Mouse (Mus musculus): ENCODE results near the gene Flnb.

Gene Flnb

DNA sequence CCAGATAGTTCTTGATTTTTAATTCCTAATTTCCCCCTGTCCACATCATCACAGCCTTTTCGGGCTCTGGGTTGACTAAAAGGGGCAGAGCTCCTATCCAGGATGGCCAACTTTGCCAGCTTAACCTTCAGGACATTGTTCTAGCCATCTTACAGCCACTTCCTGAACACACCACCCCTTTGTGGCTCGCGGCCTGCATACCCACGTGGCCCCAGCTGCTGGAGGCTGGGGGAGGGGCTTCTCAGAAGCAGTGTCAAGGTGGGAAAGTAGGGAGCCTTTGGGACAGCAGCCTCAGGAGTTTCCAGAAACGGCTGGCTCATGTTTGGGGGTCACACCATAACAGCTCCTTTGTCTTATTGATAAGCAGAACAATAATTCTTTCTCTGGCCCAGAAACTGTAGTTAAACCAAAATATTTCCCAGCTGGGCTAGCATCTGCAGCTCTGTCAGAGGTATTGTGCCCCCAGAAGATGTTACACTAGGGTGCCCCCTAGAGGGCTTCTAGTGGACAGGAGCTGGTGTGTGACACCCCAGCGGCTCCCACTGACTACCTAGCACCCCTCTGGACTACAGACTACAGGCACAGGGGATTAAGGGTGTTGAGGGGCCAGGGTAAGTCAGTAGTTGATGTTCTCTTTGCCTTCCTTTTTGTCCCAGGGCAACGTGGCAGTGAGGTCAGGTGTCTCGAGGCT, 126.7 kb downstream of the Flnb start:
- peak; percentile 53 for DNase-seq (ENCODE audit: low read depth)

DNA sequence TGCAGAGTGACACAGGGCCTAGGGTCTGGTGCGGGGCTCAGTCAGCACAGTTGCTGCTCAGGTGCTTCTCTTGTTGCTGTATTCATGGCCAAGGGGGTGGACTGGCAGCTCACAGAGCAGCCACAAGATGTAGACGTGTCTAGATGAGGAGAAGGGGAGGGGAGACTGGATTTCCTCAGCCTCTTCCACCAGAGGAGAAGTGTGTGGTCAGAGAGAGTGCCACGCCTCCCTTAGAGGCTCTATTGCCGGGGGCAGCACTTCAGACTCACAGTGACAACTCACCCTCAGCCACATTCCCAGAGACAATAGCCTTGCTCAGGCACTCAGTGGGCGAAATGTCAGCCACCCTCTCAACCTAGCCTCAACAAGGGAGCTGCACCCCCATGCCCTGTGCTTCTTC, 127.5 kb downstream of the Flnb start:
- no peak for DNase-seq (ENCODE audit: low read depth)

DNA sequence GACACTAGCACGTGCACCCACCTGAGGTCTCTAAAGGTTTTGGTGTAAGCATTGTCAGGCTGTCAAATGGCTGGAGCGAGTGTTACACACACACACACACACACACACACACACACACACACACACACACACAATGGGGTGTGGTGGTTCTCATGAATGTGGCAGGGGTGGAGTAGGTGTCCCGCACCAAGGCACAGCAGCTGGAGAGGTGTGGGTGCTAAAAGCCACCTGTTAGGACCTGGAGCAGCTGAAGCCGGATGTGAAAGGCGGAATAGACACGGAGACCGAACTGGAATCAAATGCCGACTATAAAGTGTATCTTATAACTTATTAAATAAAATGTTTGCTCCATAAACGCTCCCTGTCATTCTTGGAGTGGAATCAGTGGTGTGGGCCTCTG, 133.5 kb downstream of the Flnb start:
- no peak for DNase-seq (ENCODE audit: low read depth)

DNA sequence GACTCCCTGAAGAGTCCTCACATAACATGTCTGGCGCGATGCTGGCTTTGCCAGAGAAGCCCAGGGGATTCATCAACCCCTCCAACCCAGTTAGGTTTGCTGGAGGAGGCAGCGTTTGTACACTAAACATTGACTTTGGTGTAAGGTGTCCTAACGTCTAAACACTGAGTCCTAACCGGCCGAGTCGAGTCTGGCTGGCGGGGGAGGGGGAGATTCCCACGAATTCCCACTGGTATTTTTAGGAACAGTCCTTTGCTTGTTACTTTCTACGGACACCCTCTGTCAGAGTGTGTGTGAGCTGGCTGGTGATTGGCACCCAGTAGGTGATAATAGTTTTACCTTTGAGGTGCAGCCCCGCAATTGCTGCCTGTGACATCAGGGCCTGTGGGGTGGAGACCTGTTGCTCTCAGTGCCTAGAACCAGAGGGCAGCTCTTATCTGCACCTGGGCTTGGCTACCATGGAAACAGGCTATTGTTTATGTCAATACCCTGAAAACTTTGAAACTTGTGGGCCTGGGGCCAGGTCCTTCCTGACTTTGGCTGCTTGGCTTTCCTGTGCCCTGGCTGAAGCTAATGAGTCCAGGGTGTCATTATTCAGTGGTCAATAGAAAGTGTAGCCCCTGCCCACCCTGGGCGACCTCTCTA, 135.0 kb downstream of the Flnb start:
- DNase-seq (ENCODE audit: low read depth): peak; percentile 50

DNA sequence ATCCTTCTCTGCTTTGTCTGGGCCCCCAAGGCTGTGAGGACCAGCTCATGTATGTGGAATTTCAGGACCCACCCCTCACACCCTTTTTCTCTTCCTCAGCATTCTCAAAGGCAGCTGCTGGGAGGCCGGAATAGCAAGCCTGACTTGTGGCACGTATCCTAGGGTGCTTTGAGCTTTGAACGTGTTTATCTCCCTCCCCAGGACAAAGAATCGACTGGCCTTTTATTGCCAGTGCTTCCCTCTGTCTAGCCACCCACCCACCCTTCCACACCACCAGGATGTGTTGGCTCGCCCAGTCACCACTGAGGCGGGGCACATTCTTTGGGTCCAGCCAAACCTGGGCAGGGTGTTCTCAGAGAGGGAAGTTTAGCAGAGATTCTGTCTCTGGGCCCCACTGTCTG, 136.3 kb downstream of the Flnb start:
- DNase-seq (ENCODE audit: low read depth): peak; percentile 63

DNA sequence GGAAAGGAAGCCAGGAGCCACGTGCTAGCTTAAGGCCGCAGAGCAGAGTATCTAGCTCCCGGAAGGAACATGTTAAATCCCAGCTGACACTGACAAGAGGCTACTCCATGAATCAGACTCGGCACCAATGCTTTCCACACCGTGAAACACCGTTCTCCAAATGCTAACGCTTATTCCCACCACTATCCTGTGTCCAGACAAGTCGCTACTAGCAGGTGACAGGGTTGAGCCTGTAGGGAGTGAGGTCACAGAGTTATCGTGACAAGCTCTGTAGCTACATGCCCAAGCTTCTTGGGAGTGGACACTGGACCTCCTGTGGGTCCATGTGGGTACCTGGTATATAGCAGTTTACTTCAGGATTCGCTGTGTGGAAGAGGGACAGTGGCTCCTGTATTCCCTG, 138.7 kb downstream of the Flnb start:
- DNase-seq (ENCODE audit: low read depth): no peak

DNA sequence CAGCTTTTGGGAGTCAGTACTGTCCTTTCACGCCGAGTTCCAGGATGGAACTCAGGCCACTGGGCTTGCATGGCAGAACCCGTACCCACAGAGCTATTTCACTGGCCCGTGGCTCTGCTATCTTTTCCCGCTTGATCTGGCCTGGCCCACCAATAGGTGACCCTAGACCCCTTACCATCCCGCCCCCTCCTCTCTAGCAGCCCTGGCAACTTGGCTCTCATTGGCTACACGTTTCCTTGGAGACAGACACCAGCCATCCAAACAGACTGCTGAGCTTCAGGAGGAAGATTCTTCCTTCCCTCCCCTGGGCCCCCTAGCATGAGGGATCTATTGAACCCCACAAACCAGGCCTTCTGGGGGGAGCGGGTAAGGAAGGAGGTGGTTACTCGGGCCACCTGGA, 139.3 kb downstream of the Flnb start, which contains the start of gene Gm45521:
Gene Gm45521 (plus strand): TSS at position 240 of the 400 bp plus-strand sequence.
- no peak for DNase-seq (ENCODE audit: low read depth)

DNA sequence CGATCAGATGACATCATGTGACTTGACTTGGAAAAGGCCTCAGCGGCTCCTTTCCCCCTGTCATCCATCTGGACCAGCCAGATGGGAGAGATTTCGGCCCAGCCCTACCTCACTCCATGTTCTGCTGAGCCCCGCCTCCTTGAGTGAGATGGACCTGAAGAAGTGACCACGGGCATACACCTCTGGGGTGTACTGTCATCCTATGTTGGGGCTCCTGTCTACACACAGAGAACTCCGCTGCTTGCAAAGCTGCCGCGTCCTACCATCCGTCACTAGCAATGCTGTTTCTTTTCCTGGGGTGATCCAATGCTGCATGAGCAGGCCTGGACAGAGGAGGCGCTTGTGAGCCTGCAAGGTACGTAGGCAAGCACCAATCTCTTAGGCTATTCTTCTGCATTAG, 142.9 kb downstream of the Flnb start:
- DNase-seq (ENCODE audit: low read depth): no peak

DNA sequence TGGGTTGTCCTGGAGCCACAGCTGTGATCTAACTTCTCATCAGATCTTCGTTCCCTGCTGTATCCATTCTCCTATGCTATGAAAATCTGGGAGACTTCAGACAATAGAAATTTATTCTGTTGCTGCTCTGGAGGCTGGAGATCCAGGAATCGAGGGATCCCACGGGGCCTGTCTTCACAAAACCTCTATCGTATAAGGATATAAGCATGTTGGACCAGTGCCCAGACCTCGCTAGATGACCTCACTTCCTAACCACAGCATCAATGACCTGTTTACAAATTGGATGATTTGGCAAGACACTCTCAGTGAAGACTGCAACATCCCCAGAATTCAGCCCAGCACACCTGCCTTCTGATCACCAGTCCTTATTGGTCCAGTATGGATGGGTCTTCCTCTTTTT, 144.0 kb downstream of the Flnb start:
- DNase-seq (ENCODE audit: low read depth): peak; percentile 70

DNA sequence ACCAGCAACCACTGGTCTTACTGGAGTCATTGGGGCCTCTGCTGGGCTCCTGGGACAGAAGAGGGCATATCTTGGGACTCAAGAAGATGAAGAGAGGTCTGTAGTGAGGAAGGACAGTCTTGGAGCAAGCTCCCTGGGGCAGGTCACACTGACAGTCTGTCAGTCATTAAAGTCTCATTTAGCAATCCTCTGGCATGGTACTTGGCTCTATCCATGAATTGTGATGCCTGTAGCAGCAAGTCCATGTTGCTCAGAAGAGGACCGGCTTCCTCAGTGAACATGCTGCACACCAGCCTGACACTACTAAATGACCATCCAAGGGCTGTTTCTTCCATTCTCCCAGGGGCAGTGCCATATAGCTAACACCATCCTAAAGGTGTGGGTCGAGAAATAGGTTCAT, 144.9 kb downstream of the Flnb start:
- DNase-seq (ENCODE audit: low read depth): no peak

DNA sequence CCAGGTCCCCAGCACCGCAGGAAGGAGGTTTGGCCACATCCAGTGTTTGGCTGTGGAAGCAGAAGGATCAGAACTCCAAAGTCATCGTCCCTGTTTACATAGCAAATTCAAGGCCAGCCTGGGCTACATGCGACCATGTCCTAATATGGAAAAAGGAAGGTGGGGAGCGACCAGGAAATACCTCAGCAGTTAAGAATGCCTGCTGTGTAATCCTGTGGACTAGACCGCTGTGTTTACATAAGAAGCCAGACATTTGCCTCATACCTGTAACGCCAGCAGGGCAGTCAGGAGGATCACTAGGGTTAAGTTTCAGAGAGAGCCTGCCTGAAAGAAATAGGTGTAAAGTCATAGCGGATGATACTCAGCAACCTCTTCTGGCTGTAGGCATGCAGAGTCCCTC, 145.4 kb downstream of the Flnb start:
- DNase-seq (ENCODE audit: low read depth): no peak

DNA sequence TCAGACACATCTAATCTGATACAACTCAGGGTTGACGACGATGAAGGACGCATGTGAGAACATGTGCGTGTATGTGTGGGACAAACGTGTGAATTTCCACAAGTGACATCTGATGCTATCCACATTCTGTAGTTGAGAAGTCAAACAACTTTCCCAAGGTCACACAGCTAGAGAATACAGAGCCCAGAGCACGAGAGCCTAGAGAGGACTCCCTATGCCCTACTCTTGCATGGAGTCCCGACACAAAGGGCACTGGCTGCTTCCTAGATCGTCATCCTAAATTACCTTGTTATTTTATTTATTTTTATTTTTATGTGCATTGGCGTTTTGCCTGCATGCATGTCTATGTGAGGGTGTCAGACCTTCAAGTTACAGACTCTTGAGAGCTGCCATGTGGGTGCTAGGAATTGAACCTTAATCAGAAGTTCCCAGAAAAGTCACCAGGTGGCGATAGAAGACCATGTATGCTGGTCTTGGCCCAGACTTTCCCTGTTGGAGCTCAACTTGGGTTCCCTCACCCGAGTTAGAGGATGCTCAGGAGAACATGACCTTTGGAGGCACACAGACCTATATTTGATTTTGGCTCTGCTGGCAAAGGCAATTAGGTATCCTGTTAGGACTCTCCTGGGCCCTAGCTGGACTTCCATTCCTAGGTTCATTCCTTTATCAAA, 146.6 kb downstream of the Flnb start:
- peak; percentile 84 for DNase-seq (ENCODE audit: low read depth)

DNA sequence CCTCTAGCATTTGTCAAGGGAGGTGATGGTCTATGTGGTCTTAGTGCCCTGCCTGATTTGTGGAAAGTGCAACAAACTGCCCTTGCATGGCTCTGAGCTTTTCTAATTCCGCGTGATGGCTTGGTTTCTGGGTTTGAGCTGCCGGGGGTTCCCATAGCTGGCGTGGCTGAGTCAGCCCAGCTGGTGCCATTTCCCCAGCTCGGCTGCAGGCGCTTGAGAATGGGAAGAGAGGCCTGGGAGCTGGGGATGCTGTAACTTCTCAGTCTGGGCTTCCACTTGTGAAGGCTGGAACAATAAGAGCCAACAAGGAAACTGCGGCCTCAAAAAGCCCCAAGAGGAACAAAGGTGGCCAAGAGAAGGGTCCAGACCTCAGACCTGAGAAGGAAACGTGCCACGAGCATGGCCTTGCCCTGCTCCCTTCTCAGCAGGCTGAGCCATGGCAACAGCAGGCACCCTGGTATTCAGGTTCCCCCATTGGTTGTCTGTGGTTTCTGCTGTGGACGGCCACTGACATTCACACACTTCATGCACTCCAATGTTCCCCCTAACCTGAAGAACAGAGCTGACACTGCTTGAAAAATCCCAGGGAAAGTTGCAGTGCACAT, 154.2 kb downstream of the Flnb start:
- DNase-seq (ENCODE audit: low read depth): no peak

DNA sequence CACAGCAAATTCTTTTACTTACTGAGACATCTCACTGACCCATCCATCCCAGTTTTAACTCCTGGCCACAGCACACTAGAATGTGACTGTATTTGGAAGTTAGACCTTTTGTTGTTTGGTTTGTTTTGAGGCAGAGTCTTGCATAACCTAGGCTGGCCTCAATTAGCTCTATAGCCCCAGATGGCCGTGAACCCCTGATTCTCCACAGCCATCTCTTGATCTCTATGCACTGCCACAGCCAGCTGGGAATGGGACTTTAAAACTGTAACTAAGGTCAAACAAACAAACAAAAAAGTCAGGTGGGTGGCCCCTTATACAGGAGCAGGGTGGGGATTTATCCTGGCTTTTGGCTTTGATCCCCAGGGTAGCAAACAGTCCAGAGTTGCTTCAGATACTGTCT, 156.9 kb downstream of the Flnb start:
- no peak for DNase-seq (ENCODE audit: low read depth)

DNA sequence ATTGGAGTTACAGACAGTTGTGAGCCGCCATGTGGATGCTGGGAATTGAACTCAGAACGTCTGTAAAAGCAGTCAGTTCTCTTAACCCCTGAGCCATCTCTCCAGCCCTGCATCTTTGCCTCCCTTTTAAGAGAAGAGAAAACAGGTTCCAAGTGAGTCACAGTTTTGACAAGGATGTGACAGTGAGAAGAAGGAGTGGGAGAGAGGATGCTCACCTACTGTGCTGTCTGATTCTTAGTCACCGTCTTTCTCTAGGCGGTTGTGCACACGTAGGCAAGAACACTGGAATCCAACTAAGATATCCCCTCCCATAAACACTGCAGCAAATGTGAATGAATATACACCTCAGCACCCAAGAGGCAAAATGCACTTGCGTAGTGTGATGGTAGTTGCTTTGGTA, 157.4 kb downstream of the Flnb start:
- DNase-seq (ENCODE audit: low read depth): no peak

DNA sequence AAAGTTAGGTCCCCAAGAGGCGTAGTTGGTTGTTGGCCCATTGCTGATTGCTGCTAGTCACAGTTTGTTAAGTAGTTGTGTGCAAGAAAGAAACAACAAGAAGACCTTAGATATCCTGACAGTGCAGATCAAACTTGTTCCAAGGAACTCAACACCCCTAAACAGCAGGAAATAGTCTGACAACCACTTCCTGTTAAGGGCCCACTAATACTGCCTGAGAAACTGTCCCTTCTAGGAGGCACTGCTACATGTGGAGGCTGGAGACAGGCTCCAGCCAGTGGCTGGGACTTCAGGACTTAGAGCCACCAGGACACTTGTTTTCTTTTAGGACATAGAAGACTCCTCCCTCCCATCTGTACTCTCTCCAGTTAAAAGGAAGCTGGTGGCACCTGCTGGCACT, 159.7 kb downstream of the Flnb start:
- DNase-seq (ENCODE audit: low read depth): no peak

DNA sequence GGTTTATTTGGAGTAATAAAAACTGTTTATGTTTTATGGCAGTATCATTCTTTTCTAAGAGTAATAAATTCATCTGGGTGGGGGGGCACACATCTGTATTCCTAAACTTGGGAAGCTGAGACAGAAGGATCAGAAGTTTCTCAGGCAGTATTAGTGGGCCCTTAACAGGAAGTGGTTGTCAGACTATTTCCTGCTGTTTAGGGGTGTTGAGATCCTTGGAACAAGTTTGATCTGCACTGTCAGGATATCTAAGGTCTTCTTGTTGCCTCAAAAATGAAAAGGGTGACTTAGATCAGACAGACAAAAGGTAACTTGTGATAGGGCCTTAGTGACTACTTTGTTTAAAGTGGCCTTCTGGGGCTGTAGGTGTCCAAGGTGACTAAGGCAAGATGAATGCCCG, 160.4 kb downstream of the Flnb start:
- no peak for DNase-seq (ENCODE audit: low read depth)

DNA sequence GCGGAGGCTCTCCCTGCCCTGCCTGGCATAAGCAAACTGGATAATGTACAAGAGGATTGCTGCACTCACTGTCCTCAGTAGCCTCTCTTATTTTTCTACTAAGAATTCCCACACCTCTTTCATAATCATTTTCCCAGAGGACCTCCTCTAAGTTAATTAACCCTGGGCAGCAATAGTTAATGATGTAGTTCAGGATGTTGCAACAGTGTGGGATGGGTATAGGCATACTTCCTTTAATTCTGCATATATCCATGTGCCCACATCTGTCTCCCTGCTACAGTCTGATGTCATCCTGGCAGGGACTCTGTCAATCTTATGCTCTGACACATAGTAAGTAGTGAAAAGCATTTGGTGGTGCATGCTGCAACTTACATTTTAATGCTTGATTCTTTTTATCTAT, 163.5 kb downstream of the Flnb start:
- no peak for DNase-seq (ENCODE audit: low read depth)

DNA sequence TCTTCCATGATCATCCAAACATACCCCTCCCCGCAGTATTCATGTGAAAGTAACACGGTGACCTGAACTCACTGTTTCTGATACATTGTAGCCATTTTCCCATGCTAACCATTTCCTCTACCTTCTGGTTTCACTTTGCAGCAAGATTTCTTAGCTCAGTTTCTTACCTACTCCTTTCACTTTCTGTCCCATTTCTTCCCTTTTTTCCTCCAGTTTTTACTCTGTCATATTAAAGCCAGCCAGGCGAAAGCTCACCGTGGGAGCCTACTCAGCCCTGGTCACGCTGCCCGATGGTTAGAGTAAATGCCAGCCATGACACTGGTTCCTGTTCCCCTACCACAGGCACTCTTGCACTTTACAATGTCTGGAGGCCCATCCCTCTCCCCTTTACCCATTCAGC, 169.2 kb downstream of the Flnb start:
- no peak for DNase-seq (ENCODE audit: low read depth)

DNA sequence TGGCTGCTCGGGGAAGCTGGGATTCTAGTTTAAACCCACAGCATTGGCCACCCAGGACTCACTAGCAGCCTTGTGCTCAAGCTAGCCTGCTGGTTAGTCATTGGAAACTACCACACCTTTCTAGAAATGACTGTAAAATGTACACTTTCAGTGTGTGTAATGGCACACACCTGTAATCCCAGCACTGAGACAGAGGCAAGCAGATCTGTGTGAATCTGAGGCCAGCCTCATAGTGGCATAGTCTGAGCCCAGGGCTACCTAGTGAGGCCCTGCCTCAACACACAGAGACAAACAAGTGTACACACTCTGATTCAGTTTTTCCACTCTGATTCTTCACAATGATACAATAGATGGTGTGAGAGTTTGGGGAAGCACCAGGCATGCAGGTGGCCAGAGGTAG, 171.6 kb downstream of the Flnb start:
- DNase-seq (ENCODE audit: low read depth): no peak

DNA sequence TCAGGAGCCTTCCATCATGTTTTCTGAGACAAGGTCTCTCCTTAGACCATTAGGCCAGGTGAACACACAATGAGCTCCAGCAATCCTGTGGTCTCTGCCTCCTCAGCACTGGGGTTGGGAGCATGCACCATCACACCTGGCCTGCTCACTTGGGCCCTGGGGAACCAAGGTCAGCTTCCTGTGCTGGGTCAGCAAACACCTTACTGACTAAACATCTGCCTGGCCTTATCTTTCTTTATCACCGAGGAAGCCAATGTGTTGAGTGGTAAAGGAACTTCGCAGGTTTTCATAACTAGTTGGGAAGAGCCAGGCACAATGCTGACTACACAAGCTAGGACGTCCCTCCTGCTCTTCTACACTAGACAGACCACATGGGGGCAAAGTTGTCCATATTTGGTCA, 172.2 kb downstream of the Flnb start:
- no peak for DNase-seq (ENCODE audit: low read depth)

DNA sequence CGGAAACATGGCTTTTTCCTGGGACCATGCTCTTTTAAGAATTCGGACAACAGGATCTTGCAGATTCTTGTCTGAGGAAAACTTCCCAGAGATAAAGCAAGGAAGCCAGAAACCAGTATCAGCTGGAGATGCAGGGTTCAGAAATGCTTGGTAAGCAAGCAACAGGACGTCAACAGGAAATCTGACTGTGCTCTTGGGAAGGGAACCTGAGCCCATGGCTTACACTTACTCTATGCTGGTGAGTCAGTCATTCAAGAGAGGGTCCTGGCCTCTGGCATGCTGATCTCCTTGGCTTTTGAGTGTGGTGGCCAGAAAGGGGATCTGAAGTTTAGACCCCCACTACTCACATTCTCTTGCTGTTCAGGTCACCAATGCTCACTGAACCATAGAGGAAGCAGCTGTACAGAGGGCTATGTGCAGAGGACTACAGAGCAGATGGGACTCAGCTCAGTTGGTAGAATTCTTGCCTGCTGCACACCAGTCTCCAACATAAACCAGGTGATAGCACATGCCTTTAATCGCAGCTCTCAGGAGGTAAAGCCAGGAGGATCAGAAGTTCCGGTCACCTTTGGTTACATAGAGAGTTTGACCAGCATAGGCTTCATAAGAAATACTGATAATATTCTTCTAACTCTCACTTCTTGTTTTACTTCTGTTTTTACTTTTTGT, 173.5 kb downstream of the Flnb start:
- DNase-seq (ENCODE audit: low read depth): no peak

DNA sequence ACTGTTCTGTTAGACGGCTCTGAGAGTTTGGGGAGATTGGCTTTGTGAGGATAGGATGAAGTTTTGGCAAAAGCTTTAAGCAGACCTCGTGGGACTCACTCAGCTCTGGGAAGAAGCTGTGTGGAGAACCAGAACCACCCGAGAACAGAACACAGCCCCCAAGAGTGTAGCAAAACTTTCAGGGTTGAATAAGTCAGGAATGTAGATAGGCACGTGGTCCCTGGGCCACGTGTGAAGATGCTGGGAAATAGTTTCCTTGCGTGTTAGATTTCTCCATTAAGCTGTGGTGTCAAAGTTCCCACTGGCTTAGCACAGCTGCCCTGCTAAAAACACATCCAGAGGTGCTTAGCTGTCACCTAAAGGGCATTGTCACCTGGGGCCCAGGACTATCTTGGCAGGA, 174.4 kb downstream of the Flnb start:
- no peak for DNase-seq (ENCODE audit: low read depth)
